Mouse (Mus musculus) heart, postnatal 0 days (tissue): ENCODE measurements around the gene Pfn3. TPM values are rescaled to one million over a fixed set of nuclear protein-coding genes. Genes with fewer than 3 reads are reported as not detected.

Source experiments
- ATAC-seq: fragments of 200-750 bp; cut with Nextera tagmentation; 2 replicates; pipeline ENCODE4 v1.8.0; 2017; ENCODE audit warnings: low read depth, moderate number of reproducible peaks, moderate library complexity; ENCODE audit not compliant: insufficient read depth
- DNase-seq: peaks from one replicate; pipeline ENCODE4 v3.0.0-alpha.2; 2016; ENCODE audit warnings: low spot score
- H3K27ac ChIP-seq: fragments of 300-500 bp; sonication (generic); 2 replicates; pipeline ENCODE4 v1.5.1; 2014; ENCODE audit warnings: low read depth, mild to moderate bottlenecking
- H3K27me3 ChIP-seq: fragments of 300-500 bp; sonication (generic); 2 replicates; pipeline ENCODE4 v1.6.1; 2014; ENCODE audit warnings: low read length, mixed read lengths; ENCODE audit not compliant: control insufficient read depth, insufficient read depth
- H3K36me3 ChIP-seq: fragments of 300-500 bp; sonication (generic); replicated peaks from 2 replicates; pipeline ENCODE4 v1.6.1; 2014; ENCODE audit warnings: low read length, mixed read lengths; ENCODE audit not compliant: control insufficient read depth, insufficient read depth
- H3K4me1 ChIP-seq: fragments of 300-500 bp; sonication (generic); 2 replicates; pipeline ENCODE4 v1.6.1; 2014; ENCODE audit warnings: antibody characterized with exemption; ENCODE audit not compliant: control insufficient read depth, insufficient read depth
- H3K4me2 ChIP-seq: fragments of 300-500 bp; sonication (generic); 2 replicates; pipeline ENCODE4 v1.6.1; 2014; ENCODE audit warnings: low read depth, mild to moderate bottlenecking, low read length, moderate library complexity
- H3K4me3 ChIP-seq: fragments of 300-500 bp; sonication (generic); 2 replicates; pipeline ENCODE4 v1.5.1; 2014; ENCODE audit warnings: low read depth, low read length
- H3K9ac ChIP-seq: fragments of 300-500 bp; sonication (generic); replicated peaks from 2 replicates; pipeline ENCODE4 v1.6.1; 2014; ENCODE audit warnings: low read depth, low read length, mixed read lengths
- H3K9me3 ChIP-seq: fragments of 300-500 bp; sonication (generic); replicated peaks from 2 replicates; pipeline ENCODE4 v1.6.1; 2016; ENCODE audit warnings: low read length; ENCODE audit not compliant: control insufficient read depth
- CTCF ChIP-seq: IDR thresholded peaks from 2 replicates; pipeline ENCODE4 v1.5.1; 2016; ENCODE audit warnings: antibody characterized with exemption, control low read depth, low read depth
- EP300 ChIP-seq: IDR thresholded peaks from 2 replicates; pipeline ENCODE4 v1.6.1; 2016; ENCODE audit warnings: antibody characterized with exemption, low read depth
- WGBS: fragments of 180-500 bp; shearing (Covaris S2); extraction: QIAGEN DNeasy Blood & Tissue Kit; methylation state at CpG from one replicate; pipeline ENCODE4 v1.1.7; 2014; 5-methylcytosine and 5-hydroxymethylcytosine counted together
- microRNA-seq: library from miRNA; unstranded; fragments of <30 nt; microRNA quantifications from one replicate; pipeline ENCODE4, GENCODE M21; 2016
- polyA plus RNA-seq: library from polyadenylated mRNA; unstranded; fragments of >200 nt; fragmentation: Nextera tagmentation; extraction: Ambion mirVana; gene quantifications from 2 replicates; pipeline ENCODE4 v1.2.1, GENCODE M21; 2015
- total RNA-seq: library from RNA; depleted of rRNA; stranded (reverse); fragments of >200 nt; gene quantifications from 2 replicates; pipeline ENCODE4 v1.2.3, GENCODE M21; 2014; ENCODE audit warnings: low replicate concordance; rRNA removed

The Pfn3 gene
- total and polyA plus RNA-seq, 2 experiments from 2014 or later, result not detected

DNA sequence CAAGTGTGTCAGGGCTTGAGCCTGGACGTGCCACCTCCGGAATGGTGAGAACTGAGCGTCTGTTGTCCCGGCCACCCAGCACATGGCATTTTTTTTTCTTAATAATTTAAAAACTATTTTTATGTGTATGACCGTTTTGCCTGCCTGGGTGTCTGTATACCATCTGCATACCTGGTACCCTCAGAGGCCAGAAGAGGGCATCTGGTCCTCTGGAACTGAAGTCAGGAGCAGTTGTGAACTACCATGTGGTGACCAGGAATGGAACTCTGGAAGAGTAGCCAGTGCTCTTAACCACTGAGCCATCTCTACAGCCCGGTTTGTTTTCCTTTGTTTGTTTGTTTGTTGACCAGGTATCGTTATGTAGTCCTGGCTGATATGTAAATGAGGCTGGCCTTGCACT is 46.6 kb downstream of the Pfn3 start:
- ATAC-seq (no peak), DNase-seq (no peak)
- H3K27ac ChIP-seq, result no peak overlapping the region
- TF ChIP-seq EP300 (no peak), CTCF (no peak)
- H3K4me1 ChIP-seq, result no peaks in the 10 kb centered on the region
- H3K36me3 ChIP-seq, result no peaks in the 10 kb centered on the region
- H3K27me3 ChIP-seq, result peaks cover 11% of the 10 kb centered on the region; the same call in 1 of the 2 replicates
- WGBS, result 70% methylated on average over 7 of the region's 7 CpGs
- no peak overlapping the region for H3K4me3 ChIP-seq
- no peaks in the 10 kb centered on the region for H3K9me3 ChIP-seq
- no peak overlapping the region for H3K4me2 ChIP-seq
- no peak overlapping the region for H3K9ac ChIP-seq

Small RNA genes lying within 50 kb of the gene (microRNA-seq; reads per million reads assigned to microRNA genes)
- gene Mir6943, result 0.54 reads per million

Other genes starting within 250 kb of the Pfn3 start
- gene Nsd1, start 205.4 kb downstream of the Pfn3 start, total RNA-seq, result 49.3 and 75.1 TPM in 2 replicates
- 39.1 and 45.4 TPM in 2 replicates for gene Nsd1, start 205.4 kb downstream of the Pfn3 start, polyA plus RNA-seq
- 161 and 188 TPM in 2 replicates for gene Prelid1, start 94.7 kb downstream of the Pfn3 start, total RNA-seq
- 192 and 196 TPM in 2 replicates for gene Prelid1, start 94.7 kb downstream of the Pfn3 start, polyA plus RNA-seq
- 69.2 and 74.5 TPM in 2 replicates for gene Rab24, start 93.3 kb downstream of the Pfn3 start, total RNA-seq
- gene Rab24, start 93.3 kb downstream of the Pfn3 start, polyA plus RNA-seq, result 53.0 and 59.9 TPM in 2 replicates
- 24.8 and 33.1 TPM in 2 replicates for gene Mxd3, start 85.4 kb downstream of the Pfn3 start, total RNA-seq
- gene Mxd3, start 85.4 kb downstream of the Pfn3 start, polyA plus RNA-seq, result 8.6 and 11.4 TPM in 2 replicates
- gene Lman2, start 52.4 kb downstream of the Pfn3 start, total RNA-seq, result 89.3 and 100 TPM in 2 replicates
- 41.3 and 42.4 TPM in 2 replicates for gene Lman2, start 52.4 kb downstream of the Pfn3 start, polyA plus RNA-seq
- 0.46 and 1.1 TPM in 2 replicates for gene Rgs14, start 45.5 kb downstream of the Pfn3 start, total RNA-seq
- gene Rgs14, start 45.5 kb downstream of the Pfn3 start, polyA plus RNA-seq, result 0.30 and 0.32 TPM in 2 replicates
- gene Slc34a1, start 17.0 kb downstream of the Pfn3 start, total RNA-seq, result not detected in 2 replicates
- not detected in 2 replicates for gene Slc34a1, start 17.0 kb downstream of the Pfn3 start, polyA plus RNA-seq
- 0.12 TPM in 1 of 2 replicates, not detected in the other for gene F12, start 11.6 kb upstream of the Pfn3 start, total RNA-seq
- gene F12, start 11.6 kb upstream of the Pfn3 start, polyA plus RNA-seq, result not detected in 2 replicates
- 27.2 and 44.4 TPM in 2 replicates for gene Grk6, start 29.8 kb upstream of the Pfn3 start, total RNA-seq
- gene Grk6, start 29.8 kb upstream of the Pfn3 start, polyA plus RNA-seq, result 10.7 TPM in 2 replicates
- 3.6 and 8.2 TPM in 2 replicates for gene Prr7, start 49.0 kb upstream of the Pfn3 start, total RNA-seq
- gene Prr7, start 49.0 kb upstream of the Pfn3 start, polyA plus RNA-seq, result 0.08 TPM in 1 of 2 replicates, not detected in the other
- gene Dbn1, start 72.9 kb upstream of the Pfn3 start, total RNA-seq, result 38.5 and 46.0 TPM in 2 replicates
- gene Dbn1, start 72.9 kb upstream of the Pfn3 start, polyA plus RNA-seq, result 30.2 and 30.9 TPM in 2 replicates
- 134 and 186 TPM in 2 replicates for gene Pdlim7, start 98.4 kb upstream of the Pfn3 start, total RNA-seq
- gene Pdlim7, start 98.4 kb upstream of the Pfn3 start, polyA plus RNA-seq, result 190 and 210 TPM in 2 replicates
- 2.7 and 2.8 TPM in 2 replicates for gene Dok3, start 114.1 kb upstream of the Pfn3 start, total RNA-seq
- gene Dok3, start 114.1 kb upstream of the Pfn3 start, polyA plus RNA-seq, result 0.95 and 1.4 TPM in 2 replicates
- 25.3 and 30.4 TPM in 2 replicates for gene Ddx41, start 121.4 kb upstream of the Pfn3 start, total RNA-seq
- 16.3 and 17.3 TPM in 2 replicates for gene Ddx41, start 121.4 kb upstream of the Pfn3 start, polyA plus RNA-seq
- gene Fam193b, start 155.9 kb upstream of the Pfn3 start, total RNA-seq, result 17.7 and 19.6 TPM in 2 replicates
- gene Fam193b, start 155.9 kb upstream of the Pfn3 start, polyA plus RNA-seq, result 9.5 and 10.3 TPM in 2 replicates
- gene Tmed9, start 158.5 kb upstream of the Pfn3 start, total RNA-seq, result 22.0 and 50.3 TPM in 2 replicates
- gene Tmed9, start 158.5 kb upstream of the Pfn3 start, polyA plus RNA-seq, result 78.6 and 82.0 TPM in 2 replicates
- 24.5 and 37.6 TPM in 2 replicates for gene B4galt7, start 184.7 kb upstream of the Pfn3 start, total RNA-seq
- gene B4galt7, start 184.7 kb upstream of the Pfn3 start, polyA plus RNA-seq, result 15.7 and 17.3 TPM in 2 replicates
- 17.9 and 18.5 TPM in 2 replicates for gene Caml, start 207.8 kb upstream of the Pfn3 start, total RNA-seq
- gene Caml, start 207.8 kb upstream of the Pfn3 start, polyA plus RNA-seq, result 30.9 and 31.0 TPM in 2 replicates
- gene Ddx46, start 219.8 kb upstream of the Pfn3 start, total RNA-seq, result 8.9 and 10.6 TPM in 2 replicates
- gene Ddx46, start 219.8 kb upstream of the Pfn3 start, polyA plus RNA-seq, result 13.1 and 14.3 TPM in 2 replicates